Mouse (Mus musculus): Measurements from ENCODE around the gene Lif. TPM values are rescaled to one million over a fixed set of nuclear protein-coding genes. Genes with fewer than 3 reads are reported as not detected.

Lif gene
- polyA plus RNA-seq, 1 experiment, result 4.9 TPM

- TF ChIP-seq CTCF (IDR thresholded peaks at IDR 0.05; ENCODE audit: insufficient read depth, low read length) (no peak), POLR2A (IDR thresholded peaks at IDR 0.05; ENCODE audit: borderline replicate concordance, extremely low read depth, low read depth, low read length) (no peak)
- 91% methylated on average over 23 of the region's 23 CpGs for WGBS
- DNase-seq, result no peak
- H3K4me3 ChIP-seq (replicated peaks; ENCODE audit: extremely low read depth, low read depth, low read length), result no peak overlapping the region
- no peaks in the 10 kb centered on the region for H3K4me1 ChIP-seq (ENCODE audit: control insufficient read depth, insufficient read depth, low read length)
These were observed 17.7 kb upstream of the Lif start for GRCm38 (mm10) chr11:4239691-4240090.

- no peak overlapping the region for H3K4me3 ChIP-seq (replicated peaks; ENCODE audit: extremely low read depth, low read depth, low read length)
- H3K4me1 ChIP-seq (ENCODE audit: control insufficient read depth, insufficient read depth, low read length), result no peaks in the 10 kb centered on the region
- WGBS, result 58% methylated on average over 7 of the region's 7 CpGs
- TF ChIP-seq POLR2A (IDR thresholded peaks at IDR 0.05; ENCODE audit: borderline replicate concordance, extremely low read depth, low read depth, low read length), result no peak
- no peak for TF ChIP-seq CTCF (IDR thresholded peaks at IDR 0.05; ENCODE audit: insufficient read depth, low read length)
- no peak for DNase-seq
These were observed 17.2 kb upstream of the Lif start for GRCm38 (mm10) chr11:4240151-4240550.

GRCm38 (mm10) chr11:4241180-4241579 lies 16.2 kb upstream of the Lif start:
- 81% methylated on average over 4 of the region's 4 CpGs for WGBS
- Histone ChIP-seq H3K4me3 (replicated peaks; ENCODE audit: extremely low read depth, low read depth, low read length) (no peak overlapping the region), H3K4me1 (ENCODE audit: control insufficient read depth, insufficient read depth, low read length) (no peaks in the 10 kb centered on the region)
- DNase-seq, result no peak
- TF ChIP-seq CTCF (IDR thresholded peaks at IDR 0.05; ENCODE audit: insufficient read depth, low read length), result no peak
- TF ChIP-seq POLR2A (IDR thresholded peaks at IDR 0.05; ENCODE audit: borderline replicate concordance, extremely low read depth, low read depth, low read length), result no peak

- H3K4me1 ChIP-seq (ENCODE audit: control insufficient read depth, insufficient read depth, low read length), result no peaks in the 10 kb centered on the region
- WGBS, result 41% methylated on average over 6 of the region's 6 CpGs
- no peak overlapping the region for H3K4me3 ChIP-seq (replicated peaks; ENCODE audit: extremely low read depth, low read depth, low read length)
- no peak for DNase-seq
- no peak for TF ChIP-seq CTCF (IDR thresholded peaks at IDR 0.05; ENCODE audit: insufficient read depth, low read length)
These were observed 11.2 kb upstream of the Lif start for GRCm38 (mm10) chr11:4246126-4246525.

GRCm38 (mm10) chr11:4246623-4247022 lies 10.7 kb upstream of the Lif start:
- H3K4me1 ChIP-seq (ENCODE audit: control insufficient read depth, insufficient read depth, low read length), result no peaks in the 10 kb centered on the region
- H3K4me3 ChIP-seq (replicated peaks; ENCODE audit: extremely low read depth, low read depth, low read length), result no peak overlapping the region
- TF ChIP-seq POLR2A (IDR thresholded peaks at IDR 0.05; ENCODE audit: borderline replicate concordance, extremely low read depth, low read depth, low read length) (no peak), CTCF (IDR thresholded peaks at IDR 0.05; ENCODE audit: insufficient read depth, low read length) (no peak)
- 63% methylated on average over 4 of the region's 4 CpGs for WGBS
- DNase-seq, result no peak

- H3K4me3 ChIP-seq (replicated peaks; ENCODE audit: extremely low read depth, low read depth, low read length), result no peak overlapping the region
- WGBS, result 75% methylated on average over 14 of the region's 14 CpGs
- TF ChIP-seq POLR2A (IDR thresholded peaks at IDR 0.05; ENCODE audit: borderline replicate concordance, extremely low read depth, low read depth, low read length) (no peak), CTCF (IDR thresholded peaks at IDR 0.05; ENCODE audit: insufficient read depth, low read length) (no peak)
These were observed 10.0 kb upstream of the Lif start for GRCm38 (mm10) chr11:4247201-4247959.

GRCm38 (mm10) chr11:4249151-4249550 lies 8.2 kb upstream of the Lif start:
- H3K4me3 ChIP-seq (replicated peaks; ENCODE audit: extremely low read depth, low read depth, low read length), result no peak overlapping the region
- no peak for DNase-seq
- no peak for TF ChIP-seq POLR2A (IDR thresholded peaks at IDR 0.05; ENCODE audit: borderline replicate concordance, extremely low read depth, low read depth, low read length)
- TF ChIP-seq CTCF (IDR thresholded peaks at IDR 0.05; ENCODE audit: insufficient read depth, low read length), result no peak
- no peaks in the 10 kb centered on the region for H3K4me1 ChIP-seq (ENCODE audit: control insufficient read depth, insufficient read depth, low read length)
- WGBS, result 83% methylated on average over 3 of the region's 3 CpGs

More at GRCm38 (mm10) chr11:4247201-4247959, 10.0 kb upstream of the Lif start:
- no peaks in the 10 kb centered on the region for H3K4me1 ChIP-seq (ENCODE audit: control insufficient read depth, insufficient read depth, low read length)
- no peak for DNase-seq

GRCm38 (mm10) chr11:4250290-4250689 lies 7.1 kb upstream of the Lif start:
- Histone ChIP-seq H3K4me1 (ENCODE audit: control insufficient read depth, insufficient read depth, low read length) (no peaks in the 10 kb centered on the region), H3K4me3 (replicated peaks; ENCODE audit: extremely low read depth, low read depth, low read length) (no peak overlapping the region)
- TF ChIP-seq POLR2A (IDR thresholded peaks at IDR 0.05; ENCODE audit: borderline replicate concordance, extremely low read depth, low read depth, low read length), result no peak
- TF ChIP-seq CTCF (IDR thresholded peaks at IDR 0.05; ENCODE audit: insufficient read depth, low read length), result no peak
- no peak for DNase-seq
- WGBS, result 71% methylated on average over 7 of the region's 7 CpGs

- no peak for DNase-seq
- 42% methylated on average over 3 of the region's 3 CpGs for WGBS
- Histone ChIP-seq H3K4me3 (replicated peaks; ENCODE audit: extremely low read depth, low read depth, low read length) (no peak overlapping the region), H3K4me1 (ENCODE audit: control insufficient read depth, insufficient read depth, low read length) (no peaks in the 10 kb centered on the region)
- no peak for TF ChIP-seq POLR2A (IDR thresholded peaks at IDR 0.05; ENCODE audit: borderline replicate concordance, extremely low read depth, low read depth, low read length)
- no peak for TF ChIP-seq CTCF (IDR thresholded peaks at IDR 0.05; ENCODE audit: insufficient read depth, low read length)
These were observed 6.0 kb upstream of the Lif start for GRCm38 (mm10) chr11:4251376-4251775.

GRCm38 (mm10) chr11:4252886-4253285 lies 4.5 kb upstream of the Lif start:
- 63% methylated on average over 2 of the region's 2 CpGs for WGBS
- H3K4me1 ChIP-seq (ENCODE audit: control insufficient read depth, insufficient read depth, low read length), result no peaks in the 10 kb centered on the region
- no peak overlapping the region for H3K4me3 ChIP-seq (replicated peaks; ENCODE audit: extremely low read depth, low read depth, low read length)
- no peak for TF ChIP-seq POLR2A (IDR thresholded peaks at IDR 0.05; ENCODE audit: borderline replicate concordance, extremely low read depth, low read depth, low read length)
- TF ChIP-seq CTCF (IDR thresholded peaks at IDR 0.05; ENCODE audit: insufficient read depth, low read length), result no peak
- DNase-seq, result no peak
